Mouse (Mus musculus) hindbrain, embryonic 14.5 days (tissue): ENCODE results near the gene Fcgr1. TPM values are rescaled to one million over a fixed set of nuclear protein-coding genes. Genes with fewer than 3 reads are reported as not detected.

Experiments used
- ATAC-seq: fragments of 200-750 bp; cut with Nextera tagmentation; 2 replicates; pipeline ENCODE4 v1.8.0; 2017; ENCODE audit warnings: moderate number of reproducible peaks, mild to moderate bottlenecking, moderate TSS enrichment, moderate library complexity; ENCODE audit not compliant: low FRiP score
- DNase-seq: peaks from one replicate; pipeline ENCODE4 v3.0.0-alpha.2; 2015; ENCODE audit warnings: low spot score
- H3K27ac ChIP-seq: fragments of 300-500 bp; sonication (generic); 2 replicates; pipeline ENCODE4 v1.5.1; 2014; ENCODE audit warnings: mild to moderate bottlenecking, moderate library complexity
- H3K27me3 ChIP-seq: fragments of 300-500 bp; sonication (generic); 2 replicates; pipeline ENCODE4 v1.6.1; 2014; ENCODE audit warnings: mild to moderate bottlenecking, low read length, mixed read lengths; ENCODE audit not compliant: control insufficient read depth, insufficient read depth
- H3K36me3 ChIP-seq: fragments of 300-500 bp; sonication (generic); replicated peaks from 2 replicates; pipeline ENCODE4 v1.6.1; 2014; ENCODE audit not compliant: control insufficient read depth, insufficient read depth
- H3K4me1 ChIP-seq: fragments of 300-500 bp; sonication (generic); replicated peaks from 2 replicates; pipeline ENCODE4 v1.6.1; 2014; ENCODE audit warnings: antibody characterized with exemption, low read length, mixed read lengths; ENCODE audit not compliant: control insufficient read depth, insufficient read depth
- H3K4me2 ChIP-seq: fragments of 300-500 bp; sonication (generic); replicated peaks from 2 replicates; pipeline ENCODE4 v1.6.1; 2014; ENCODE audit warnings: mild to moderate bottlenecking, moderate library complexity
- H3K4me3 ChIP-seq: fragments of 300-500 bp; sonication (generic); replicated peaks from 2 replicates; pipeline ENCODE4 v1.5.1; 2014; ENCODE audit warnings: mild to moderate bottlenecking, low read length
- H3K9ac ChIP-seq: fragments of 300-500 bp; sonication (generic); 2 replicates; pipeline ENCODE4 v1.6.1; 2014
- H3K9me3 ChIP-seq: fragments of 300-500 bp; sonication (generic); 2 replicates; pipeline ENCODE4 v1.6.1; 2016; ENCODE audit warnings: low read length; ENCODE audit not compliant: control insufficient read depth
- WGBS: fragments of 180-500 bp; shearing (Covaris S2); extraction: QIAGEN DNeasy Blood & Tissue Kit; methylation state at CpG from one replicate; pipeline ENCODE4 v1.1.7; 2014; 5-methylcytosine and 5-hydroxymethylcytosine counted together
- polyA plus RNA-seq: library from polyadenylated mRNA; unstranded; fragments of >200 nt; fragmentation: Nextera tagmentation; extraction: Ambion mirVana; gene quantifications from 2 replicates; pipeline ENCODE4 v1.2.1, GENCODE M21; 2014

The Fcgr1 gene
- polyA plus RNA-seq, 1 experiment from 2014 or later, result 3.1 TPM

DNA sequence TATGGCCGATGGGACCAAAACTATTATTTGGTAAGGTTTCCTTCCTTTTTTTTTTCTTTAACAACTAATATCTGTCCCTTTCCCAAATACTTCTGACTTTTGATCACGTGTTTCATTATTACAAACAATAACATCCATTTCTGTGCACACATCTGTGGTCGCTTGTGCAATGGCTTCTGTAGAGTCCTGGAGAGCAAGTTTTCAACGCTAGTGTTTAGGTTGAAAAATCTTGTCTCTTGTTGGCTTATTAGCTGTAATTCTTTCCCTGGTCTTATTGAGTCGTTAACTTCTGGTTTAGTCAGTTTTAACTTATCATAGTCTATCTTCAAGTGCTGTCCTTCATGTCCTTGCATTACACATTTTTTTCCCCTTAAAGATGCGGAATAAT lies 41.4 kb upstream of the Fcgr1 start:
- H3K36me3 ChIP-seq, result no peaks in the 10 kb centered on the region
- H3K4me2 ChIP-seq, result no peak overlapping the region
- H3K4me3 ChIP-seq, result no peak overlapping the region
- peaks cover 95% of the 10 kb centered on the region for H3K27me3 ChIP-seq
- H3K4me1 ChIP-seq, result no peaks in the 10 kb centered on the region
- no peaks in the 10 kb centered on the region; the same call in 1 of the 2 replicates for H3K9me3 ChIP-seq
- H3K27ac ChIP-seq, result no peak overlapping the region
- DNase-seq (peak; percentile 33), ATAC-seq (no peak)
- no peak overlapping the region for H3K9ac ChIP-seq
- WGBS, result 59% methylated on average over 6 of the region's 6 CpGs

DNA sequence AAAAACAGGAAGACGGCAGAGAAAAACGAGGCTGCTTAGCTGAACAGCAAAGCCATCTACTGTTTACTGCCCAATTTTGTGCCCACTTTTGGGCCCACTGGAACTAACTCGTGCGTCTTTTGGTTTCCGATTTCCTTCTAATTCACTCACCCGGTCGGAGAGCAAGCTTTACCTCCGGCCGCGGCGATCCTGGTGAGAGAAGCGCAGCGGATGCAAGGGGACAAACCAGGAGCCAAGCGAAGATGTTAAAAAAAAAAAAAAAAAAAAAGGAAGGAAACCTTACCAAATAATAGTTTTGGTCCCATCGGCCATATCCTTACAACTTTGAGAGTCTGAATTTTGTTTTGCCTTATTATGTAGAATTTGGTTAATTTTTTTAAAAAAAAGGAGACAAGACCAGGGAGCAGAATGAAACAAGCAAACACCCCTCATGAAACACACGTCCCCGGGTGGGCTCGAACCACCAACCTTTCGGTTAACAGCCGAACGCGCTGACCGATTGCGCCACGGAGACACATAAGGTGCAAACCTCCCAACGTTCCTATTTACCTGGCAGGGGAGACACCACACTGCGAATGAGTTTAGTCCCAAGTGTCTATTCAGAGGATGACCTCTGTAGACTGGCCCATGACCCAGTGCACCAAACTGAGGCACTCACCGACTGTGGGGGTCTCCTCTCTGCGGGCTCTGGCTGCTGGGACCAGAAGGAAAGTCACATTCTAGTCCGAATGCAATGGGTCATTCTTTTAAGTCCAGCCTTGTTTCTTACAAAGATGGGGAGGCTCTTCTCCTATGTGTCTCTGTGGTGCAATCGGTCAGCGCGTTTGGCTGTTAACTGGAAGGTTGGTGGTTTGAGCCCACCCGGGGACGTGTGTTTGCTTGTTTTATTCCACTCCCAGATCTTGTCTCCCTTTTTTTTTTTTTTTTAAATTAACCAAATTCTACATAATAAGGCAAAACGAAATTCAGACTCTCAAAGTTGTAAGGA lies 40.7 kb upstream of the Fcgr1 start:
- Histone ChIP-seq H3K9me3 (no peaks in the 10 kb centered on the region; the same call in 1 of the 2 replicates), H3K4me2 (no peak overlapping the region), H3K27ac (no peak overlapping the region), H3K36me3 (no peaks in the 10 kb centered on the region), H3K4me3 (no peak overlapping the region), H3K9ac (no peak overlapping the region), H3K27me3 (peaks cover 99% of the 10 kb centered on the region), H3K4me1 (no peaks in the 10 kb centered on the region)
- DNase-seq (peak; percentile 31), ATAC-seq (no peak)
- WGBS, result 5% methylated on average over 36 of the region's 36 CpGs

DNA sequence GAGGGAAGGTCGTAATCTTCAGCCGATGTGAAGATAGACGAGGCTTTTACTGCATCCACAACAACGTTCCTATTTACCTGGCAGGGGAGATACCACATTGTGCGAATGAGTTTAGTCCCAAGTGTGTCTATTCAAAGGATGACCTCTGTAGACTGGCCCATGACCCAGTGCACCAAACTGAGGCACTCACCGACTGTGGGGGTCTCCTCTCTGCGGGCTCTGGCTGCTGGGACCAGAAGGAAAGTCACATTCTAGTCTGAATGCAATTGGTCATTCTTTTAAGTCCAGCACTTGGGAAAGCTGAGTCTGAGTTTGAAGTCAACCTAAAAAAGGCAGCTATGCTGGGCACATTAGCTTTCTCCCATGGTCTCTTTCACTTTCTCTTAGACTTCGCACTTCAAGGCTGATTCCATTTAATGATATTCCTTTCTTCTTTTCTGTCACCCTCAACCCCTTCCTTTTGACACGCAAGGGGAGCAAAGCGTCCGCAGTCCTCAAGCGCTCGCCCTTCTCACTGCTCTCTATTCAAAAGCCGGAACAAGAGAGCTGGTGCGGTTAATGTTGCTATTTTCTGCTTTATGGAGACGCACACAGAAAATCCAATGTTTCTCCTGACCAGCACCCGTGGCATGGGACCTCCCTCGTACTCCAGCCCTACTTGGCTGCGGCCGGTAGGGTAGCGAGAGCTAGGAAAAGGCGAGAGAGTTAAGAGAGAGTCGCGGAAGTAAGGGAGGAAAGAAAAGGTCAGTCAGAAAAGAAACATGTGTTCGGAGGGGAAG lies 39.8 kb upstream of the Fcgr1 start:
- Histone ChIP-seq H3K9me3 (no peaks in the 10 kb centered on the region; the same call in 1 of the 2 replicates), H3K4me2 (no peak overlapping the region), H3K27me3 (peaks cover 99% of the 10 kb centered on the region), H3K27ac (no peak overlapping the region), H3K4me3 (no peak overlapping the region), H3K4me1 (no peaks in the 10 kb centered on the region), H3K9ac (no peak overlapping the region), H3K36me3 (no peaks in the 10 kb centered on the region)
- 3% methylated on average over 25 of the region's 25 CpGs for WGBS
- ATAC-seq, result no peak
- peak; percentile 19 for DNase-seq

DNA sequence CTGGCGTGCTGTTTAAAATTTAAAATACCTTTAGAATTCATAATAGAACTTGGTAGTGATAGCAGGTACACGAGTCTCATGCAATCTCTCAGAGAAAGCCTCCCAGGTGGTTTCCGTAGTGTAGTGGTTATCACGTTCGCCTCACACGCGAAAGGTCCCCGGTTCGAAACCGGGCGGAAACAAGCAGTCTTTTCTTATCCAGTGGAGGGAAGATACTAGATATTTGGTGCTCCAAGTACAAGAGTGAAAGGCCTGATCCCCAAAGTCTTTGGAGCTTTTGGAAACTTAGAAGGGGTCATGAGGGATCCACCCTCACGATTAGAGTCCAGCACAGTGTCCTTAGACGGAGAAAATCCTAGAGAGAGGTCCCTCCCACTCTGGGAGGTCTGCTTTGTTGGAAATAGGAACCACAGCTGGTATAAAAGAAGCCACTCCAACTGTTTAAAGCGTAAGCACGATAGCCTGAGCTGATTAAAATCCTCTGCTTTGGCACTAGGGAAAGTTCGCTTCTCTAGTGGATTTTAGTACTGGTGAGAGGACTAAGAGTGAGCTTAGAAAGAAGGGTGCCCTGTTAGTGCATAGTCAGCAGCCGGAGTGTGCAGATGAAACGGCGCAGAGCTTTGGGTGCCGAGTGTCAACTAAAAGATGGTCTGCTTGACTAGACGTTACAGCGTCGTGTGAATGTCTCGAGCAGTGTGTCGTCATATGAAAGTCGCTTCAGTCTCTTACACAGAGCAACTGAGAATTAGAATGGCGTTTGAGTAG lies 39.0 kb upstream of the Fcgr1 start:
- Histone ChIP-seq H3K27me3 (peaks cover 97% of the 10 kb centered on the region), H3K9ac (no peak overlapping the region), H3K4me3 (no peak overlapping the region), H3K27ac (no peak overlapping the region), H3K9me3 (no peaks in the 10 kb centered on the region; the same call in 1 of the 2 replicates), H3K36me3 (no peaks in the 10 kb centered on the region), H3K4me2 (no peak overlapping the region), H3K4me1 (0 out of 2 replicates have a peak, but pooled peaks cover 4% of the 10 kb centered on the region)
- WGBS, result 3% methylated on average over 27 of the region's 27 CpGs
- DNase-seq (no peak), ATAC-seq (no peak)

DNA sequence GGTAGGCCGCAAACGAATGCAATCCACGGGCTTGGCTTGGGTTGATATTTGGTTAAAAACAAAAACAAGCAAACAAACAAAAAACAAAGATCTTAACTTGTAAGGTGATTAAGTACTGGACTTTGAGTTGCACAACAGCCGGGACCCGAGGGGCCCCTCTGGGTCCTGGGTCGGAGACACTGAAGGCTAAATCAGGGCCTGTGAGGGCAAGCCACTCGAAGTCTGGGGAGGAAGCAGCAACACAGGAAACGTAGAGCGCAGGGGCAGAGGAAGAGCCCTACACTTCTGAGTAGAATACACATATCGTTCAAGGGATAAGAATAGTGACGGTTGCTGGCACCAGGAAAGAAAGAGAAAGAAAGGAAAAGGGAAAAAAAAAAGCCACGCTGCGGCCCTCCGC lies 38.2 kb upstream of the Fcgr1 start:
- H3K9me3 ChIP-seq, result no peaks in the 10 kb centered on the region; the same call in 1 of the 2 replicates
- H3K4me3 ChIP-seq, result no peak overlapping the region
- 0 out of 2 replicates have a peak, but pooled peaks cover 4% of the 10 kb centered on the region for H3K4me1 ChIP-seq
- H3K27me3 ChIP-seq, result peaks cover 97% of the 10 kb centered on the region
- no peak overlapping the region for H3K4me2 ChIP-seq
- H3K9ac ChIP-seq, result no peak overlapping the region
- no peak for DNase-seq
- no peak for ATAC-seq
- no peak overlapping the region for H3K27ac ChIP-seq
- H3K36me3 ChIP-seq, result no peaks in the 10 kb centered on the region
- 25% methylated on average over 14 of the region's 14 CpGs for WGBS

DNA sequence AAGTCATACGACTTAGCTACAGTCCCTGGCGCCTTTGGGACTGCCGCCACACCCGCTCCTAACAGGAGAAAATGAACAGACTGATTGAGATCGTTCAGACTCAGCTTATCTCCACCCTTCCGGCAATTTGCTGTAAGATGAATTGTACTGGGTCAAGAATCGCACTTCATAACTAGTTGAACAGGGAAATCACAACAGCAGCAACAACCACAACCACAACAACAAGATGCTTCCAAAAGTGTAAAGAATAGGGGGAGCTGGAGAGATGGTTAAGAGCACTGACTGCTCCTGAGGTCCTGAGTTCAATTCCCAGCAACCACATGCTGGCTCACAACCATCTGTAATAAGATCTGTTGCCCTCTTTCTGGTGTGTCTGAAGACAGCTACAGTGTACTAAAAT lies 37.7 kb upstream of the Fcgr1 start:
- Histone ChIP-seq H3K27ac (no peak overlapping the region), H3K9ac (no peak overlapping the region), H3K36me3 (no peaks in the 10 kb centered on the region), H3K27me3 (peaks cover 97% of the 10 kb centered on the region), H3K4me1 (0 out of 2 replicates have a peak, but pooled peaks cover 4% of the 10 kb centered on the region), H3K4me3 (no peak overlapping the region), H3K9me3 (no peaks in the 10 kb centered on the region; the same call in 1 of the 2 replicates), H3K4me2 (no peak overlapping the region)
- ATAC-seq, result no peak
- DNase-seq, result no peak
- 65% methylated on average over 7 of the region's 7 CpGs for WGBS

DNA sequence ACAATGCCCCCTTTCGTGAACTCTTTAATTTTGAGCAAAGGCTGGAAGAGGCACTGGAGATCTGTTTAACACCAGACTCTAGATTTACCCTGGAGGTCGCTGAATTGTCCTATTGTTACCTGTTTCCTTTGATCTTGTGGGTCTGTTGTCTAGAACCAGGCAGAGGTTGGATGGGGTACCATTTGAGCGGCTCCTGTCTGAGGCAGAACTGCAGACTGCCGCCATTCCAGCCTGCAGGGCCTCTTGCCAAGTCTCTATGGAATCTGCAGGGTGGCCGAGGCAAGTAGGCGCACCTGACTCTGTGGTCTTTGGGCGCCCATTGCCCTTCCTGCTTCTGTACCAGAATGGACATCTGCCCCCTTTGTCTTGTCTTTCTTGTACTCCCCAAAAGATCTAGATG lies 36.8 kb upstream of the Fcgr1 start:
- Histone ChIP-seq H3K27ac (no peak overlapping the region), H3K4me2 (no peak overlapping the region), H3K27me3 (peaks cover 97% of the 10 kb centered on the region), H3K9ac (no peak overlapping the region), H3K4me1 (0 out of 2 replicates have a peak, but pooled peaks cover 4% of the 10 kb centered on the region), H3K9me3 (no peaks in the 10 kb centered on the region), H3K4me3 (no peak overlapping the region), H3K36me3 (no peaks in the 10 kb centered on the region)
- ATAC-seq (no peak), DNase-seq (no peak)
- 68% methylated on average over 7 of the region's 7 CpGs for WGBS

DNA sequence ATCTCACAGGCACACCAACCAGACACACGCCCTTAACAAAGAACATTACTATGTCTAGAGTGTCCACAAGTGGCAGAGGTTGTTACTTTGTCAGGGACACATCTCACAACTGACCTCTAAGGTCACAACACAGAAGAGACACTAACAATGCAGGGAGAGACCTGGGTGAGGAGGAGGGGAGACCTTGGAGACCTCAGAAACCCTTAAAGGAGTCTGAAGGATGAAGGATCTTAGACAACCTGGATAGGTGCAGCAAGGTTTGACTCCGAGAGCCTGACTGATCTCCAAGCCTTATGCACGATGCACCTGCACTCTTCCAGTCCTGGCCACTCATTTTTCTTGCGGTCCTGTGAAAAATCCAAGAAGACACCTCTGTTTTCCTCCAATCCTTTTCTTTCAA lies 36.4 kb upstream of the Fcgr1 start:
- WGBS, result 86% methylated on average over 4 of the region's 4 CpGs
- no peak overlapping the region for H3K4me2 ChIP-seq

More for the DNA sequence above, 36.4 kb upstream of the Fcgr1 start:
- H3K9me3 ChIP-seq, result no peaks in the 10 kb centered on the region
- 0 out of 2 replicates have a peak, but pooled peaks cover 4% of the 10 kb centered on the region for H3K4me1 ChIP-seq
- no peak overlapping the region for H3K9ac ChIP-seq
- ATAC-seq (no peak), DNase-seq (no peak)
- no peak overlapping the region for H3K4me3 ChIP-seq
- no peak overlapping the region for H3K27ac ChIP-seq
- H3K27me3 ChIP-seq, result peaks cover 97% of the 10 kb centered on the region
- no peaks in the 10 kb centered on the region for H3K36me3 ChIP-seq
